Comparison of ENCODE assay signal across 10 mouse cellular contexts in the genomic region with DNA sequence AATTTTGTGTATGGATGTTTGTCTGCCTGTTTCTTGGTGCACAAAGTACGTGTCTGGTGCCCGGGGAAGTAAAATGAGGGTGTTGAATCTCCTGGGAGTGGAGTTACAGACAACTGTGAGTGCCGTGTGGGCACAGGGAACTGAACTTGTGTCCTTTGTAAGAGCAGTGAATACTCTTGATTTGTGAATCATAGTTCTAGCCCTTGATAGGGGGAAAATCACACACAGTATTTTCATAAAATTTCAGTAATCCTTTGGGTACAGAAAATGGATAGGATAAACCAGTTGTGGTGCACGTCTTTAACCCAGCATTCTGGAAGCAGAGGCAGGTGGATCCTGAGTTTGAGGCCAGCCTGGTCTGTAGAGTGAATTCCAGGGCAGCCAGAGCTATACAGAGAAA. TPM values are rescaled to one million over a fixed set of nuclear protein-coding genes. Genes with fewer than 3 reads are reported as not detected.
DNase-seq lines count a peak whose midpoint lies in the region; ATAC-seq and TF ChIP-seq lines count a peak whose summit lies in the region.
"Had no signal": no experiment of that assay in that cellular context is flagged by ENCODE, and none has a peak within 500 bp of the region (broad histone marks: within the 10 kb centered on the region; RNA-seq: fewer than 3 reads in every experiment).

No protein-coding gene starts in this region.

- H3K4me3 ChIP-seq in E14TG2a.4 (replicated peaks; ENCODE audit: low read length) = peak overlapping the region; percentile 99
- peak overlapping the region; percentile 91 for H3K4me3 ChIP-seq in hindbrain, embryonic 10.5 days
- H3K4me3 ChIP-seq in liver, postnatal 0 days (ENCODE audit: low read depth, low read length) = peak overlapping the region; percentile 96
- no peak overlapping the region for H3K4me3 ChIP-seq in left cerebral cortex, adult 2 months

- H3K4me1 ChIP-seq in E14TG2a.4 (replicated peaks; ENCODE audit: low read depth, low read length) = peaks cover 19% of the 10 kb centered on the region
- H3K4me1 ChIP-seq in hindbrain, embryonic 10.5 days (replicated peaks) = peaks cover 13% of the 10 kb centered on the region
- peaks cover 15% of the 10 kb centered on the region for H3K4me1 ChIP-seq in liver, postnatal 0 days (ENCODE audit: insufficient read depth)

- peaks cover 9% of the 10 kb centered on the region for H3K36me3 ChIP-seq in E14TG2a.4 (ENCODE audit: insufficient read depth, low read length)
- peaks cover 1% of the 10 kb centered on the region for H3K36me3 ChIP-seq in hindbrain, embryonic 10.5 days
- H3K36me3 ChIP-seq in liver, postnatal 0 days (replicated peaks; ENCODE audit: insufficient read depth, low read length) = no peaks in the 10 kb centered on the region

- no peaks in the 10 kb centered on the region for H3K27me3 ChIP-seq in E14TG2a.4 (ENCODE audit: insufficient read depth, low read length)
- H3K27me3 ChIP-seq in hindbrain, embryonic 10.5 days (ENCODE audit: insufficient read depth, poor library complexity, severe bottlenecking) = no peaks in the 10 kb centered on the region
- no peaks in the 10 kb centered on the region for H3K27me3 ChIP-seq in liver, postnatal 0 days (ENCODE audit: insufficient read depth, low read length)

- ATAC-seq in liver, postnatal 0 days = no peak

- no peak for TF ChIP-seq CTCF in E14TG2a.4 (conservative IDR thresholded peaks at IDR 0.05; ENCODE audit: low read length)
- no peak for TF ChIP-seq CTCF in liver, postnatal 0 days (IDR thresholded peaks at IDR 0.05; ENCODE audit: low read depth)
- TF ChIP-seq CTCF in left cerebral cortex, adult 2 months (IDR thresholded peaks at IDR 0.05) = no peak

- TF ChIP-seq EP300 in liver, postnatal 0 days (IDR thresholded peaks at IDR 0.05; ENCODE audit: low read depth) = no peak

- WGBS in hindbrain, embryonic 10.5 days = 86% methylated on average over 4 of the region's 4 CpGs
- 60% methylated on average over 4 of the region's 4 CpGs for WGBS in liver, postnatal 0 days (ENCODE audit: insufficient replicate concordance)

- H3K4me2 ChIP-seq in liver, postnatal 0 days (ENCODE audit: low read depth, low read length) = peak overlapping the region; percentile 78

- H3K9ac ChIP-seq in liver, postnatal 0 days (replicated peaks) = no peak overlapping the region; the same call in 1 of the 2 replicates

- H3K9me3 ChIP-seq in E14TG2a.4 (ENCODE audit: low read length) = no peaks in the 10 kb centered on the region
- H3K9me3 ChIP-seq in hindbrain, embryonic 10.5 days = no peaks in the 10 kb centered on the region
- H3K9me3 ChIP-seq in liver, postnatal 0 days (ENCODE audit: low read length) = no peaks in the 10 kb centered on the region

- peak; percentile 22 for DNase-seq in cerebellum, adult 9-10 months
- DNase-seq in cerebellum, adult 11-12 months = no peak
- no peak for DNase-seq in hindbrain, embryonic 10.5 days (ENCODE audit: low spot score)
- DNase-seq in liver, postnatal 0 days = no peak
- DNase-seq in spleen, adult 18-20 months = no peak
- no peak for DNase-seq in left cerebral cortex, adult 2 months (ENCODE audit: extremely low spot score in 1 of 2, low spot score in 2 of 2)
- DNase-seq in embryo, embryonic 10.5 days (ENCODE audit: low spot score) = no peak
- DNase-seq: adrenal gland, postnatal 14 days; left cerebral cortex, postnatal 4 days had no signal

- intact Hi-C loops in left cerebral cortex, adult 2 months (cut with DNase I) = loop anchor here (5.0 kb wide), 2 partner anchors 91 to 321 kb away; partner anchors contain the start of genes Ttc27 and Yipf4

- no peak overlapping the region for H3K27ac ChIP-seq in hindbrain, embryonic 10.5 days
- no peak overlapping the region for H3K27ac ChIP-seq in liver, postnatal 0 days (ENCODE audit: low read depth)
- no peak overlapping the region for H3K27ac ChIP-seq in left cerebral cortex, adult 2 months

RNA-seq across cellular contexts. Expression of gene Slc30a6, which starts 1.4 kb away (rescaled TPM):
- polyA plus RNA-seq in hindbrain, embryonic 10.5 days (2016; fragmentation: Nextera tagmentation; extraction: Ambion mirVana) = 28.4 and 33.8 TPM in 2 replicates
- polyA plus RNA-seq in liver, postnatal 0 days (2015; fragmentation: Nextera tagmentation; extraction: Ambion mirVana) = 16.5 and 16.9 TPM in 2 replicates
- 10 to 100 TPM; 12.6 to 15.6 TPM for total RNA-seq in left cerebral cortex, adult 2 months (2021)

RNA-seq across cellular contexts. Expression of gene Spast, which starts 58.0 kb away (rescaled TPM):
- 16.4 and 16.8 TPM in 2 replicates for polyA plus RNA-seq in hindbrain, embryonic 10.5 days (2016; fragmentation: Nextera tagmentation; extraction: Ambion mirVana)
- polyA plus RNA-seq in liver, postnatal 0 days (2015; fragmentation: Nextera tagmentation; extraction: Ambion mirVana) = 5.8 and 5.9 TPM in 2 replicates
- total RNA-seq in left cerebral cortex, adult 2 months (2021) = 10 to 100 TPM; 53.4 to 55.1 TPM
